Mouse (Mus musculus) thymus, adult 2 months (tissue): ENCODE data around the gene Runx2. TPM values are rescaled to one million over a fixed set of nuclear protein-coding genes. Genes with fewer than 3 reads are reported as not detected.

ENCODE experiments used
- DNase-seq: peaks from one replicate; pipeline ENCODE4 v3.0.0; 2021
- H3K27ac ChIP-seq: fragments of 200-500 bp; 2 replicates; pipeline ENCODE4 v1.5.1; 2012; ENCODE audit warnings: low read length, control low read depth; ENCODE audit not compliant: control insufficient read depth, insufficient read depth
- H3K27me3 ChIP-seq: fragments of 200-500 bp; 2 replicates; pipeline ENCODE4 v1.6.1; 2012; ENCODE audit warnings: mild to moderate bottlenecking, low read length, moderate library complexity, mixed read lengths; ENCODE audit not compliant: control insufficient read depth, insufficient read depth
- H3K36me3 ChIP-seq: fragments of 200-500 bp; 2 replicates; pipeline ENCODE4 v1.6.1; 2012; ENCODE audit warnings: mild to moderate bottlenecking, low read length, moderate library complexity; ENCODE audit not compliant: control insufficient read depth, insufficient read depth
- H3K4me1 ChIP-seq: fragments of 200-500 bp; replicated peaks from 2 replicates; pipeline ENCODE4 v1.6.1; 2012; ENCODE audit warnings: low read length; ENCODE audit not compliant: control insufficient read depth, insufficient read depth
- H3K4me3 ChIP-seq: fragments of 200-500 bp; 2 replicates; pipeline ENCODE4 v1.5.1; 2012; ENCODE audit warnings: mild to moderate bottlenecking, low read length, control low read depth, moderate library complexity; ENCODE audit not compliant: control insufficient read depth, insufficient read depth
- CTCF ChIP-seq: fragments of 200-500 bp; IDR thresholded peaks from 2 replicates; pipeline ENCODE4 v1.5.1; 2012; ENCODE audit warnings: mild to moderate bottlenecking, control low read depth, low read length, moderate library complexity, borderline replicate concordance; ENCODE audit not compliant: control insufficient read depth, poor library complexity, insufficient read depth; ENCODE audit errors: extremely low read depth
- POLR2A ChIP-seq: fragments of 200-500 bp; IDR thresholded peaks from 2 replicates; pipeline ENCODE4 v1.6.1; 2012; ENCODE audit warnings: mild to moderate bottlenecking, low read length, control low read depth, moderate library complexity; ENCODE audit not compliant: control insufficient read depth, poor library complexity, insufficient read depth; ENCODE audit errors: extremely low read depth
- WGBS: fragments of 180-500 bp; shearing (Covaris S2); methylation state at CpG from one replicate; pipeline ENCODE4 v1.1.7; 2018; 5-methylcytosine and 5-hydroxymethylcytosine counted together
- polyA plus RNA-seq: library from polyadenylated mRNA; depleted of rRNA; stranded (reverse); fragments of >200 nt; gene quantifications from 2 replicates; pipeline ENCODE4 v1.2.3, GENCODE M21; 2012

The Runx2 gene
- polyA plus RNA-seq, 1 experiment = 6.7 TPM

- TF ChIP-seq POLR2A (no peak), CTCF (no peak)
- Histone ChIP-seq H3K4me1 (peaks cover 13% of the 10 kb centered on the region; the same call in 1 of the 2 replicates), H3K4me3 (no peak overlapping the region), H3K27ac (no peak overlapping the region), H3K36me3 (no peaks in the 10 kb centered on the region), H3K27me3 (no peaks in the 10 kb centered on the region)
- no peak for DNase-seq
- WGBS = 47% methylated on average over 8 of the region's 8 CpGs
Observed at GRCm38 (mm10) chr17:44722103-44722792, 92.3 kb downstream of the Runx2 start.

GRCm38 (mm10) chr17:44718591-44718990, 96.0 kb downstream of the Runx2 start:
- no peak for DNase-seq
- Histone ChIP-seq H3K36me3 (no peaks in the 10 kb centered on the region), H3K4me3 (no peak overlapping the region), H3K4me1 (peaks cover 6% of the 10 kb centered on the region; the same call in 1 of the 2 replicates), H3K27me3 (no peaks in the 10 kb centered on the region), H3K27ac (no peak overlapping the region)
- WGBS = 37% methylated on average over 6 of the region's 6 CpGs
- TF ChIP-seq CTCF = no peak
- TF ChIP-seq POLR2A = no peak

- peak; percentile 20 for DNase-seq
- Histone ChIP-seq H3K27ac (no peak overlapping the region), H3K27me3 (no peaks in the 10 kb centered on the region), H3K36me3 (no peaks in the 10 kb centered on the region), H3K4me3 (no peak overlapping the region), H3K4me1 (peaks cover 8% of the 10 kb centered on the region; the same call in 1 of the 2 replicates)
- 11% methylated on average over 6 of the region's 6 CpGs for WGBS
- TF ChIP-seq POLR2A = no peak
- TF ChIP-seq CTCF = no peak
Observed at GRCm38 (mm10) chr17:44718036-44718435, 96.6 kb downstream of the Runx2 start.

GRCm38 (mm10) chr17:44714116-44714515, 100.5 kb downstream of the Runx2 start:
- H3K27me3 ChIP-seq = no peaks in the 10 kb centered on the region
- DNase-seq = no peak
- no peak overlapping the region for H3K27ac ChIP-seq
- peaks cover 9% of the 10 kb centered on the region; the same call in 1 of the 2 replicates for H3K4me1 ChIP-seq
- TF ChIP-seq CTCF (no peak), POLR2A (no peak)
- H3K36me3 ChIP-seq = no peaks in the 10 kb centered on the region
- no peak overlapping the region for H3K4me3 ChIP-seq
- 95% methylated on average over 4 of the region's 4 CpGs for WGBS

GRCm38 (mm10) chr17:44713404-44713803, 101.2 kb downstream of the Runx2 start:
- no peak overlapping the region for H3K4me3 ChIP-seq
- H3K27me3 ChIP-seq = no peaks in the 10 kb centered on the region
- DNase-seq = no peak
- no peak overlapping the region for H3K27ac ChIP-seq
- H3K4me1 ChIP-seq = peaks cover 11% of the 10 kb centered on the region; the same call in 1 of the 2 replicates
- H3K36me3 ChIP-seq = no peaks in the 10 kb centered on the region
- no peak for TF ChIP-seq CTCF
- no peak for TF ChIP-seq POLR2A
- WGBS = 66% methylated on average over 8 of the region's 8 CpGs

- Histone ChIP-seq H3K27me3 (no peaks in the 10 kb centered on the region), H3K27ac (no peak overlapping the region), H3K4me3 (no peak overlapping the region), H3K4me1 (peaks cover 13% of the 10 kb centered on the region), H3K36me3 (no peaks in the 10 kb centered on the region)
- TF ChIP-seq POLR2A = no peak
- TF ChIP-seq CTCF = no peak
- DNase-seq = no peak
- WGBS = 62% methylated on average over 11 of the region's 11 CpGs
Observed at GRCm38 (mm10) chr17:44709516-44710252, 104.9 kb downstream of the Runx2 start.
